In genomic region chr13:55474621-55475069, GRCm38 (mm10) we compare ENCODE assay signal across 8 mouse cellular contexts. TPM values are rescaled to one million over a fixed set of nuclear protein-coding genes. Genes with fewer than 3 reads are reported as not detected.
DNase-seq lines count a peak whose midpoint lies in the region; ATAC-seq and TF ChIP-seq lines count a peak whose summit lies in the region.
"Had no signal": no experiment of that assay in that cellular context is flagged by ENCODE, and none has a peak within 500 bp of the region (broad histone marks: within the 10 kb centered on the region; RNA-seq: fewer than 3 reads in every experiment).

No protein-coding gene starts in this region.

- peak; percentile 74 for DNase-seq in MEL (ENCODE audit: low read depth, low spot score)
- peak; percentile 96 for DNase-seq in brain, embryonic 14.5 days (ENCODE audit: low read depth)
- peak; percentile 98 for DNase-seq in midbrain, embryonic 11.5 days (ENCODE audit: low spot score, missing footprints)
- DNase-seq in c-Kit-positive CD71-positive TER-119-positive erythroid progenitor cells, embryonic 14.5 days (ENCODE audit: low spot score), result no peak
- DNase-seq in urinary bladder, postnatal 10 days (ENCODE audit: low spot score), result no peak
- DNase-seq in urinary bladder, postnatal 4 days (ENCODE audit: low spot score in 2 of 2), result no peak

- peaks cover 4 to 15% of the 10 kb centered on the region in 2 experiments; a peak in 3 of 4 replicates for H3K4me1 ChIP-seq in MEL (ENCODE audit: control insufficient read depth in 1 of 2, insufficient read depth in 2 of 2, low read length in 2 of 2)
- peaks cover 75% of the 10 kb centered on the region for H3K4me1 ChIP-seq in hindbrain, embryonic 12.5 days
- peaks cover 61% of the 10 kb centered on the region for H3K4me1 ChIP-seq in midbrain, embryonic 11.5 days (ENCODE audit: control insufficient read depth, insufficient read depth, low read length)

- no peak for TF ChIP-seq RAD21 in MEL (IDR thresholded peaks at IDR 0.05; ENCODE audit: low read depth, low read length)

- TF ChIP-seq POLR2A in MEL (IDR thresholded peaks at IDR 0.05; ENCODE audit: control insufficient read depth in 1 of 2, insufficient read depth in 1 of 2, low read depth in 1 of 2, low read length in 2 of 2, poor library complexity in 1 of 2), result no peak
- no peak for TF ChIP-seq POLR2A in brain, embryonic 14.5 days (IDR thresholded peaks at IDR 0.05; ENCODE audit: borderline replicate concordance, extremely low read depth, insufficient read depth, insufficient read length, poor library complexity, severe bottlenecking)

- WGBS in hindbrain, embryonic 12.5 days, result 24% methylated on average over 5 of the region's 5 CpGs
- WGBS in midbrain, embryonic 11.5 days, result 13% methylated on average over 5 of the region's 5 CpGs

- H3K27me3 ChIP-seq in MEL (ENCODE audit: control insufficient read depth in 1 of 2, insufficient read depth in 2 of 2, low read length in 2 of 2), result no peaks in the 10 kb centered on the region
- H3K27me3 ChIP-seq in hindbrain, embryonic 12.5 days, result no peaks in the 10 kb centered on the region; the same call in 1 of the 2 replicates
- no peaks in the 10 kb centered on the region for H3K27me3 ChIP-seq in midbrain, embryonic 11.5 days (ENCODE audit: control insufficient read depth, insufficient read depth, low read length)

- H3K36me3 ChIP-seq in MEL (ENCODE audit: control insufficient read depth in 1 of 2, insufficient read depth in 2 of 2, low read length in 2 of 2), result peaks cover 0 to 5% of the 10 kb centered on the region in 2 experiments; a peak in 2 of 4 replicates
- H3K36me3 ChIP-seq in hindbrain, embryonic 12.5 days, result peaks cover 61% of the 10 kb centered on the region
- H3K36me3 ChIP-seq in midbrain, embryonic 11.5 days (ENCODE audit: control insufficient read depth, insufficient read depth, low read length), result peaks cover 32% of the 10 kb centered on the region

- no peaks in the 10 kb centered on the region; the same call in 1 of the 2 replicates for H3K79me2 ChIP-seq in MEL (ENCODE audit: control insufficient read depth, insufficient read depth, low read length, poor library complexity)

- H3K9me3 ChIP-seq in MEL (replicated peaks; ENCODE audit: insufficient read depth, low read length), result no peaks in the 10 kb centered on the region
- no peaks in the 10 kb centered on the region for H3K9me3 ChIP-seq in hindbrain, embryonic 12.5 days (replicated peaks)
- no peaks in the 10 kb centered on the region for H3K9me3 ChIP-seq in midbrain, embryonic 11.5 days (ENCODE audit: control insufficient read depth, low read length)

- H3K4me3 ChIP-seq in MEL (ENCODE audit: control insufficient read depth in 1 of 2, insufficient read depth in 1 of 2, low read depth in 2 of 2, low read length in 2 of 2), result no peak overlapping the region
- H3K4me3 ChIP-seq in hindbrain, embryonic 12.5 days, result no peak overlapping the region
- H3K4me3 ChIP-seq in midbrain, embryonic 11.5 days (ENCODE audit: low read depth, low read length), result 0 out of 2 replicates have a peak overlapping the region, but pooled peaks have one; percentile 3

- TF ChIP-seq CTCF in MEL (IDR thresholded peaks at IDR 0.05 in 2 of 3, conservative IDR thresholded peaks at IDR 0.05 in 1 of 3; ENCODE audit: control insufficient read depth in 1 of 3, insufficient read depth in 1 of 3, low read depth in 2 of 3, low read length in 3 of 3, poor library complexity in 1 of 3, severe bottlenecking in 1 of 3), result no peak
- no peak for TF ChIP-seq CTCF in brain, embryonic 14.5 days (IDR thresholded peaks at IDR 0.05; ENCODE audit: borderline replicate concordance, extremely low read depth, insufficient read depth, insufficient read length)

- no peak overlapping the region for H3K9ac ChIP-seq in MEL (ENCODE audit: control insufficient read depth, low read depth, low read length, poor library complexity, severe bottlenecking)
- H3K9ac ChIP-seq in hindbrain, embryonic 12.5 days, result peak overlapping the region; percentile 24; the same call in 1 of the 2 replicates
- H3K9ac ChIP-seq in midbrain, embryonic 11.5 days (ENCODE audit: low read length), result no peak overlapping the region; the same call in 1 of the 2 replicates

- H3K4me2 ChIP-seq in hindbrain, embryonic 12.5 days (replicated peaks), result peak overlapping the region; percentile 17; the same call in 1 of the 2 replicates
- H3K4me2 ChIP-seq in midbrain, embryonic 11.5 days, result peak overlapping the region; percentile 22

- TF ChIP-seq EP300 in MEL (IDR thresholded peaks at IDR 0.05; ENCODE audit: low read depth in 1 of 2, low read length in 2 of 2), result no peak

- ATAC-seq in hindbrain, embryonic 12.5 days (ENCODE audit: low FRiP score), result no peak
- no peak for ATAC-seq in midbrain, embryonic 11.5 days (ENCODE audit: low FRiP score)

- H3K27ac ChIP-seq in MEL (ENCODE audit: control insufficient read depth, low read depth, low read length), result no peak overlapping the region
- H3K27ac ChIP-seq in hindbrain, embryonic 12.5 days, result peak overlapping the region; percentile 84
- H3K27ac ChIP-seq in midbrain, embryonic 11.5 days (ENCODE audit: low read depth, low read length), result peak overlapping the region; percentile 57

TF ChIP-seq in MEL, 35 proteins besides CTCF, POLR2A, EP300 and RAD21:
- TF ChIP-seq ETS1 (IDR thresholded peaks at IDR 0.05; ENCODE audit: low read depth, low read length) (peak; percentile 16; the same call in 1 of the 2 replicates), SIN3A (IDR thresholded peaks at IDR 0.05; ENCODE audit: low read length) (peak; percentile 45; the same call in 1 of the 2 replicates), POLR2AphosphoS2 (IDR thresholded peaks at IDR 0.05; ENCODE audit: low read length) (no peak), GATA1 (IDR thresholded peaks at IDR 0.05; ENCODE audit: low read depth, low read length) (no peak)

RNA-seq across cellular contexts. Expression of gene Prr7, which starts 10.6 kb away (rescaled TPM):
- total RNA-seq in MEL (2012; rRNA removed), result 2.4 and 2.7 TPM in 2 replicates
- polyA plus RNA-seq in MEL (2012; ENCODE audit: insufficient read depth in 1 of 2, insufficient read length in 2 of 2, low read depth in 1 of 2, low replicate concordance in 2 of 2, missing spikeins in 1 of 2), result 1 to 10 TPM in 1 of 2 experiments, not detected in 1; 8.7 TPM
- polyA plus RNA-seq in brain, embryonic 14.5 days (2012; rRNA removed), result 75.5 and 77.4 TPM in 2 replicates
- 1.1 and 1.5 TPM in 2 replicates for polyA plus RNA-seq in hindbrain, embryonic 12.5 days (2016; fragmentation: Nextera tagmentation; extraction: Ambion mirVana)
- 2.8 and 3.0 TPM in 2 replicates for polyA plus RNA-seq in midbrain, embryonic 11.5 days (2014; fragmentation: Nextera tagmentation; extraction: Ambion mirVana)

RNA-seq across cellular contexts. Expression of gene Dbn1, which starts 13.3 kb away (rescaled TPM):
- 0.04 and 0.10 TPM in 2 replicates for total RNA-seq in MEL (2012; rRNA removed)
- polyA plus RNA-seq in MEL (2012; ENCODE audit: insufficient read depth in 1 of 2, insufficient read length in 2 of 2, low read depth in 1 of 2, low replicate concordance in 2 of 2, missing spikeins in 1 of 2), result under 1 TPM in 1 of 2 experiments, not detected in 1; 0.53 TPM
- 809 and 867 TPM in 2 replicates for polyA plus RNA-seq in brain, embryonic 14.5 days (2012; rRNA removed)
- 585 and 628 TPM in 2 replicates for polyA plus RNA-seq in hindbrain, embryonic 12.5 days (2016; fragmentation: Nextera tagmentation; extraction: Ambion mirVana)
- polyA plus RNA-seq in midbrain, embryonic 11.5 days (2014; fragmentation: Nextera tagmentation; extraction: Ambion mirVana), result 292 and 294 TPM in 2 replicates

RNA-seq across cellular contexts. Expression of gene Grk6, which starts 29.8 kb away (rescaled TPM):
- total RNA-seq in MEL (2012; rRNA removed), result 75.9 and 83.2 TPM in 2 replicates
- polyA plus RNA-seq in MEL (2012; ENCODE audit: insufficient read depth in 1 of 2, insufficient read length in 2 of 2, low read depth in 1 of 2, low replicate concordance in 2 of 2, missing spikeins in 1 of 2), result 10 to 100 TPM in 1 of 2 experiments, not detected in 1; 96.7 TPM
- polyA plus RNA-seq in brain, embryonic 14.5 days (2012; rRNA removed), result 79.6 and 92.1 TPM in 2 replicates
- 48.9 and 54.4 TPM in 2 replicates for polyA plus RNA-seq in hindbrain, embryonic 12.5 days (2016; fragmentation: Nextera tagmentation; extraction: Ambion mirVana)
- 42.0 and 52.3 TPM in 2 replicates for polyA plus RNA-seq in midbrain, embryonic 11.5 days (2014; fragmentation: Nextera tagmentation; extraction: Ambion mirVana)

RNA-seq across cellular contexts. Expression of gene Pdlim7, which starts 38.8 kb away (rescaled TPM):
- 12.3 and 15.7 TPM in 2 replicates for total RNA-seq in MEL (2012; rRNA removed)
- 10 to 100 TPM in 1 of 2 experiments, not detected in 1; 40.6 TPM for polyA plus RNA-seq in MEL (2012; ENCODE audit: insufficient read depth in 1 of 2, insufficient read length in 2 of 2, low read depth in 1 of 2, low replicate concordance in 2 of 2, missing spikeins in 1 of 2)
- polyA plus RNA-seq in brain, embryonic 14.5 days (2012; rRNA removed), result 118 and 126 TPM in 2 replicates
- 154 and 158 TPM in 2 replicates for polyA plus RNA-seq in hindbrain, embryonic 12.5 days (2016; fragmentation: Nextera tagmentation; extraction: Ambion mirVana)
- 129 and 140 TPM in 2 replicates for polyA plus RNA-seq in midbrain, embryonic 11.5 days (2014; fragmentation: Nextera tagmentation; extraction: Ambion mirVana)

RNA-seq across cellular contexts. Expression of gene F12, which starts 48.1 kb away (rescaled TPM):
- total RNA-seq in MEL (2012; rRNA removed), result not detected in 2 replicates
- polyA plus RNA-seq in MEL (2012; ENCODE audit: insufficient read depth in 1 of 2, insufficient read length in 2 of 2, low read depth in 1 of 2, low replicate concordance in 2 of 2, missing spikeins in 1 of 2), result not detected
- polyA plus RNA-seq in brain, embryonic 14.5 days (2012; rRNA removed), result 0.13 and 0.26 TPM in 2 replicates
- 0.16 TPM in 1 of 2 replicates, not detected in the other for polyA plus RNA-seq in hindbrain, embryonic 12.5 days (2016; fragmentation: Nextera tagmentation; extraction: Ambion mirVana)
- 0.14 TPM in 1 of 2 replicates, not detected in the other for polyA plus RNA-seq in midbrain, embryonic 11.5 days (2014; fragmentation: Nextera tagmentation; extraction: Ambion mirVana)
- polyA plus RNA-seq: heart, embryonic 14.5 days had no signal

Comparison
In these comparisons a context has a peak if more than half of its experiments do, and no peak if none do; other contexts are left out.
1. DNase-seq: peak in MEL (single experiment), brain, embryonic 14.5 days (single experiment) and midbrain, embryonic 11.5 days (single experiment); none in c-Kit-positive CD71-positive TER-119-positive erythroid progenitor cells, embryonic 14.5 days (single experiment), urinary bladder, postnatal 10 days (single experiment) and urinary bladder, postnatal 4 days (0 of 2).
2. RNA of gene Dbn1, which starts 13.3 kb away (polyA plus RNA-seq): 809 to 867 TPM in brain, embryonic 14.5 days, 585 to 628 TPM in hindbrain, embryonic 12.5 days and 292 to 294 TPM in midbrain, embryonic 11.5 days; 0.53 TPM in MEL; every median in the first group is over 100 times any median in the second.